Mouse (Mus musculus) bone marrow macrophage, adult 2 months (primary cell): ENCODE data around the gene Vwa8.

Experiments used
- CTCF ChIP-seq: IDR thresholded peaks from 2 replicates; pipeline ENCODE4 v1.5.1; 2012; ENCODE audit warnings: low read depth, mild to moderate bottlenecking, low read length, moderate library complexity
- POLR2A ChIP-seq: IDR thresholded peaks from 2 replicates; pipeline ENCODE4 v1.6.1; 2012; ENCODE audit warnings: mild to moderate bottlenecking, low read depth, low read length, borderline replicate concordance

- no peak for TF ChIP-seq CTCF
- no peak for TF ChIP-seq POLR2A
Measured at GRCm38 (mm10) chr14:79112050-79112449, 263.2 kb downstream of the Vwa8 start.
